Mouse (Mus musculus): Measurements from ENCODE around the gene P2rx2. TPM values are rescaled to one million over a fixed set of nuclear protein-coding genes. Genes with fewer than 3 reads are reported as not detected.

The P2rx2 gene
- total RNA-seq (2022), result not detected

DNA sequence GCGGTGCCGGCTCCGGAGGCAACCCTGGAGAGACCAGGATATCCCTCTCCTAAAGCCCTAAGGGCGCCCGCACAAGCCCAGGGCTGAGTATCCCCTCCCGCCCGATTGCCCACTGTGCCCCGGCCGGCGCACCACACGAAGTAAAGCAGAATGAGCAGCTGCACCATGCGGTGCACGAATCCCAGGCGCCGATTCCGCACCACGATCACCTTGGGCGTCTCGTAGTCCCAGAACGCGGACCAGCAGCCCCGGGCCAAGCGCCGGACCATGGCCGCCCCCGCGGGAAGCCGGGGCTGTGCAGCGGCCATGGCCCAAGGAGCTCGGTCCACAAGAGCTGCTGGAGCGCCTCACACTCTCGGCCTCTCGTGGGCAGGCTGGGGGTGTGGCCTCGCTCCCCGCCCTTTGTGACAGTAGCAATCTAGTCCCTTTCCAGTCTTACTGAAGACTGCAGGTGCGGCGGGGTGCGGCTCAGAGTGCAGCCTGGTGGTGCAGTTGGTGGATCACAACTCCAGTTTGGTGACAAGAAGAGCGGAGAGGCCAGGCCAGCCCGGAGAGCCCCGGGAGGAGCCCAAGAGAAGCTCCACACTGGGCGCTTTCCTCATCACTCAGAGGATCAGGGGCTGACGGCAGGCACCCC, at the start of gene P2rx2:
Gene P2rx2, minus strand, starts transcription at position 565 of the 637 bp plus-strand sequence.
- no peak for DNase-seq (ENCODE audit: low spot score in 2 of 2)

DNA sequence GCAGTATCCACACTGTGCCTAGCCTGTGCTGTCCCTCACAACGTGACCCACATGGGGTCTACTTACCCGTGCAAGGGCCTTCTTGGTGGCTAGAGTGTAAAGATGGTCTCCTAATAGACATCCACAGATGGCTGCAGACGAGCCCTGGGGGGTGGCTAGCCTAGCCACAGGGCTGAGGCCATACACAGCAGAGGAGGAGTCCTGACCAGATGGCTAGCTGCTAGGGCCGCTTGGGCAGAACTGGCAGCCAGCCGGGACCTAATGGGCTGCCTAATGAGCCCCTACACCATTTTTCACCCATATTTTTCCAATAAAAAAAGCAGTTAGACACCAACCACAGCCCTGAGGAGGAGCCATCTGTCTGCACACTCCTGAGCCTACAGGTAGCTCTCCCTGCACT, 49.7 kb upstream of the P2rx2 start:
- DNase-seq (ENCODE audit: low spot score in 2 of 2), result no peak

DNA sequence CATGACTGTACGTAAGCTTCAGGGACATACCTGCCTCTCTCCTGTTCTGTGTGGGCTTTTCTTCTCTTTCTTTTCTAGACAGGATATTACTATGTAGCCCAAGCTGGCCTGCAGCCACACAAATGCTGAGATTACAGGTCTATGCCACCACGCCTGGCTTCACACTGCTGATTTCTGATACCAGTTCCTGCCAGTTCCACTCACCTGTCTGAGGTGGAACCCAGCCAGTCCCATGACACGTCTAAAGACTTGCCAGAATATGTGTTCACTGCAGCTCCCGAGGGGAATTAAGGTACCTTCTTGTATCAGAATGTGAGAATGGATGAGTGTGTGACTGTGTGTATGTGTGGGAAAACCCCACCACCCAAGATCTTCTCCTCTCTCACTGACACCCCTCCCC, 47.6 kb upstream of the P2rx2 start:
- no peak for DNase-seq (ENCODE audit: low spot score in 2 of 2)

DNA sequence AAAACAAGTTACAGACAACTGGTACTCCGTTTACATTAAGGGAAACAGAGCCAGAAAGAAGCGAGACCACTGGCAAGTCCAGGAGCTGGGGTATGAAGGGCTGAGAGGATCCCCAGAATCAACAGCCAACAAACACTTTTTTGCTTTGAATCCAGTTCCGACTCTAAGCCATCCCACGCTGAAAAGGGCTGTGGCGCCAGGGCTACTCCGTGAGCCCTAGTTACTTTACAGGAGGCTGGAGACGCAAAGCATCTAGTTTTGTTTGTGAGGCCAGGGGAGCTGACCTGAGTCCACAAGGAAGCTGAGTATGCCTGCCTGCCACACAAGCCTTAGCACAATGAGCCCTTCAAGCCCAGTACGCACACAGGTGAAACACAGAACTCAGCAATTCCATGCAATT, 44.3 kb upstream of the P2rx2 start:
- no peak for DNase-seq (ENCODE audit: low spot score in 2 of 2)

DNA sequence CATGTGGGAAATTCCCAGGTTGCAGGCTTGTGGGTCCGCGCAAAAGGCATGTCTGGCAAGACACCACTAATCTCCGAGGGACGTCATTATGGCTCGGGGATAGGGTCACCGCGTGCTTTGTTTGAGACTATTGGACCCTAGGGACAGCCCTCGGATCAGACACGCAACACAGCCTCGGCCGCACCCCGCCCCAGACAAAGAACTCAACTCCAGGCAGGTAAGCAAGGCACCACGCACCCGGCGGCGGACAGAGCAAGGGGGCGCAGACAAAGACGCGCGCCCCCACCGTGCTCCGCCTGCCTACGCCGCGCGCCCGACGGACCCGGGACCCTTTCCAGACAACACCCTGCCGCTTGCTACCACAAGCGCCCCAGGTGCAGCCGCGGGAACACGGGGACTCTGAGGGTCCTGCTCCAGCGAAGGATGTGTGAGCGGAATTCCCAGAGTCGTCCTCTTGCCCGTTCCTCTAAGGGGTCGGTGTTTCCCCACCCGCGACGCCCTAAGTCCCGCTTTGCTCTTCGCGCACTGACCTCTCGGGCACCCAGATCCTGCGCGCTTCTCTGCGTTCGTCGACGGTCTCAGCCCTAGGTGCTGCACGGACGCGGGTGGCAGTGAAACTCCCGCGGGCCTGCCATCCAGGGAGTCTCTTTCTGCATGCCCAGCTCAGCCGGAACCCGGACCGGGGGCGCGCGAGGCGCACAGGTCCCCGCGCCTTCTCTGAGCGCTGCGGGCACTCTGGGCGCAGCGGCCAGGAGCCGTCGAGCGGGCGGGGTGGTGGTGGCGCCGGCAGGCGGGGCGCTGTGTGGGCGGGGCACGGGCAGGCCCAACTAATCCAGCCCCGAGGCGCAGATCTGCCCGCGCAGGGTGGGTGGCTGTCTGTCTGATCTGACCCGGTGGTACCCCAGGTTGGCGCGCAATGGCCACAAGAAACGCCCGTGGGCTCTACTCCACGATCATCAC, 43.6 kb upstream of the P2rx2 start:
- DNase-seq (ENCODE audit: low spot score in 2 of 2), result peak; percentile 37 to 41

DNA sequence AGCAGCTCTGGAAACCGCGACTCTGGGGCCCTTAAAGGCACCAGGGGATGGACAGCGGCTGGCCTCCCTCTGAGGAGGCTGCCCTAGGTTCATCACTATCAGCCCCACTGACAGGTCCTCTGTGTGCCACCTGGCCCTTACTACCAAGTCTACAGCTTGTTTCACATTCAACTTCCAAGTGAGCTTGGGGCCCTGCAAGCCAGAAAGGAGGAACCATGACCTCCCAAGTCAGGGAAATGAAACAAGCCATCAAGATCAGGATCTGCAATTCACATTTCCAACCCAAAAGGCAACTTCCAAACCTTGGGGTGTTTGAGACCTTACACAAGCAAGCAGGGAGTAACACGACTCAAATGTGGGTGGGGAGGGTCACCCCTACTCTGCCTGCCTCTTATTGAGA, 42.3 kb upstream of the P2rx2 start:
- no peak for DNase-seq (ENCODE audit: low spot score in 2 of 2)

DNA sequence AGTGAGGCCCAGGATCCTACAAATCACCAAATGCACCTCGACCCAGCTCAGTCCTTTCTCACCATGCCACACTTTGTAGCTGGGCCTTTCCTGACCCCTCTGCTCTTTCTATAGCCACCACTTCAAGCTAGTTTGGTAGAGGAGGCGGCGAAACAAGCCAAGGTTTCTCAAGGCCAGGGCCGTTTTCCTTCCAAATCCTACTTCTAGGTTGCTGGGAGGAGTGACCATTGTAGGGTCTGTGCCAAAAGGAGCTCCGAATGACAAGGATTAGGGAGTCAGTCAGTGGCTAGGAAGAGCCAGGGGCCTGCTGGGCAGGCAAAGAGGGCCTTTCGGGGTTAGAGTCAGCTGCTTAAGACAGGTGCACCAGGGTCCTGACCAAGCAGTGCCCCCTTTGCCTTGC, 41.5 kb upstream of the P2rx2 start:
- DNase-seq (ENCODE audit: low spot score in 2 of 2), result no peak

DNA sequence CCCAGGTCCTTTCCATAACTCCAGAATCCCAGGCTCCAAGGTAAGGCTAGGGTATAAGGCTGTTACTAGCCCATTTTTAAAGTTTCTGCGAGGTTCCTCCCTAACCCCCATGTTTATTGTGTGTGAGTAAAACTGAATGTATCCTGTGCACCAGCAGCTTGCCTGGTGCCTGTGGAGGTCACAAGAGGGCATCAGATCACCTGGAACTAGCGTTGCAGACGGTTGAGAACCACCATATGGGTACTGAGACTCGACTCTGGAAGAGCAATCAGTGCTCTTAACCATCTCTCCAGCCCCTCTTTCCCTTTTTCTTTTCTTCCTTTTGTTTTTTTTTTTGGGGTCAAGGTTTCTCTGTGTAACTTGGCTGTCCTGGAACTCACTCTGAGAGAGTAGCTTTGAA, 36.8 kb upstream of the P2rx2 start:
- no peak for DNase-seq (ENCODE audit: low spot score in 2 of 2)

DNA sequence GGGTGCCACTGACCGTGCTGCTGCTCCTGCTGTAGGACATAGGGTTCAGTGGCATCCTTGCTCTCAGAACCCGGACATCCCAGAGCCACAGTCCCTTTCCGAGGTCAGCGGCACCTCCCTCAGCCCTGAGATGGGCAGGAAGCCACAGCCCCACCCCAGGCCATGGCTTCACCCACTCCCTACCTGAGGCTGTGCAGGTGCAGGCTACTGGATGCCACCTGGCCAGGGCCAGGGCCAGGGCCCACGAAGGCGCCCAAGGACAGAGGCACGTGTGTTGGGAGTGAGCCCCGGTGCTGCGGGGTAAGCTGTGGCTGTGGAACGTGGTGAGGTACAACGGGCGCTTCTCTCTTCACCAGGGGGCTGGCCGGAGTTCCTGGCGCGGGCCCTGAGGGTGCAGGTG, 36.1 kb upstream of the P2rx2 start:
- DNase-seq (ENCODE audit: low spot score in 2 of 2), result no peak

DNA sequence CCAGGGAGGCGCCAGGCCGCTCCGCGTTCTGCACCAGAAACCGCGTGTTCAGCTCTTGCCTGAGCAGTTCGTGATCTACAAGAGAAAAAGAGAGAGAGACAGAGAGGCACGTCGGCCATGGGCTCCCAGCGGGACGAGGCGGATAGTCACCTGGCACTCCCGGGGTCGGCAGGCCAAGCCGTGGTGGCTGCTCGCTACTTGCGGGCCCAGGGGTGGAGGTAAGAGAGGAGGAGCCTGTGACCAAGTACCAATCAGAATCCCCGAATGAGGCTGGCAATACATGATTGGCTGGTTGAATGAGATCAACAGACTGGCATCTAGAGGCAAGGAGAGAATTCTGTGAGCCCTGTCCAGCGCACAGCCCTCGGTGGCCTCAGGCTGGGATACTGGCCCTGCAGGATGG, 35.2 kb upstream of the P2rx2 start:
- no peak for DNase-seq (ENCODE audit: low spot score in 2 of 2)

DNA sequence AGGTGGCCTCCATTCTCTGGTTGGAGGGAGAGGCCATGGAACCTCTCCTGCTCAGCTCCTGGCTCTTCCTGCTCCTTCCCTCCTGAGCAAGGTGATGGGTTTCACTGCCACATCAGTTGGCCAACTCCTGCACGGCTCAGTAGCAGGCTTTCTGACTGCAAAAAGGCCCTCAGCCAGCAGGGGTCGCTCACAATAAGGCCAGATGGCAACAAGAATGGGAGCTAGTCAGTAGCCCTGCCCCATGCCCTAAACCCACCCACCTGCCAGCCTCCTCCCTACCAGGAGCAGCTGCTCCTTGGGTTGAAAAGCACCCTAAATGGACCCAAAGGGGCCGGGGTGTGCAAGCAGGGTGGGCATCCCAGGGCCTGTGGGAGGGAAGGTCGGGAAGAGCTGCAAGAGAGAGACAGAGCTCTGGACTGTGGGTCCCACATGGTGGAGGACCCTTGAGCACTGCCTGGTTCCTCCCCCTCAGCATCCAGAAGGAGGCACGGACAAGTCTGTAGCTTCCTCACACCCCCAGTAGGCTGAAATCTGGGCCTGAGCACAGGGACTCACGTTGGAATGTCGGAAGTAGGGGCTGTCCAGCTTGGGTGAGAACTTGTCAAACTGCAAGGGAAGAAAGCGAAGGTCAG, 33.9 kb upstream of the P2rx2 start:
- DNase-seq (ENCODE audit: low spot score in 2 of 2), result peak; percentile 48 to 53

DNA sequence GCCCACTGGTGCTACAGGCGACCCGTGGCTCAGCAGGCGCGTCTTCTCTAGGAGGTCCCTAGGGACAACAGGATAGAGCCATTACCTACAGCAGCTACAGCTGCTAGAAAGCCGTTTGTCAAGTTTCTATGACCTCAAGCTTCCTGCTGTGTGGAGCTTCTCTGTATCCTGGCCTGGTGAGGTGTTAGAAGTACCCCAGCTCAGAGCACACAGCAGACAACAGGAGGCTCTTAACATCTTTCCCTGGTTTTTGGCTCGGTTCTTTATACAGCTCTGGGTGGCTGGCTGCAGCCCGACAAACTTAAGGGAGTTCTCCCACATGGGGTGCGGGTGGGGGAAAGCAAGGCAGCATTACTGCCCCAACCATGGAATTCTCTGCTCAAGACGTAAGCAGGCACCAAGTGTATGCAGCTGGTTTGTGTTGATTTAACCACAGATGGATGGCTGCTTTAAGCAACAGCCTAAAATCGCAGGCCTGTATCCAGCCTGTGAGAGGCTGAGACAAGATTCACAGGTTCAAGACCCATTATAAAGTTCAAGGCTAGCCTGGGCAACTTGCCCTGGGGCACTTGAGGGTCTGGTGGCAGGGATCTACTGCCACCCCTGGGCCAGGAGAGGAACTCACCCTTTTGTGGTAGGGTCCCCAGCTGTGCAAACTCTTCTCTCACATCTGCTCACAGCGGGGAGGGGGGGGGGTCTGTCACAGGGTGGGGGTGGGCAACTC, 21.0 kb upstream of the P2rx2 start:
- no peak for DNase-seq (ENCODE audit: low spot score in 2 of 2)

DNA sequence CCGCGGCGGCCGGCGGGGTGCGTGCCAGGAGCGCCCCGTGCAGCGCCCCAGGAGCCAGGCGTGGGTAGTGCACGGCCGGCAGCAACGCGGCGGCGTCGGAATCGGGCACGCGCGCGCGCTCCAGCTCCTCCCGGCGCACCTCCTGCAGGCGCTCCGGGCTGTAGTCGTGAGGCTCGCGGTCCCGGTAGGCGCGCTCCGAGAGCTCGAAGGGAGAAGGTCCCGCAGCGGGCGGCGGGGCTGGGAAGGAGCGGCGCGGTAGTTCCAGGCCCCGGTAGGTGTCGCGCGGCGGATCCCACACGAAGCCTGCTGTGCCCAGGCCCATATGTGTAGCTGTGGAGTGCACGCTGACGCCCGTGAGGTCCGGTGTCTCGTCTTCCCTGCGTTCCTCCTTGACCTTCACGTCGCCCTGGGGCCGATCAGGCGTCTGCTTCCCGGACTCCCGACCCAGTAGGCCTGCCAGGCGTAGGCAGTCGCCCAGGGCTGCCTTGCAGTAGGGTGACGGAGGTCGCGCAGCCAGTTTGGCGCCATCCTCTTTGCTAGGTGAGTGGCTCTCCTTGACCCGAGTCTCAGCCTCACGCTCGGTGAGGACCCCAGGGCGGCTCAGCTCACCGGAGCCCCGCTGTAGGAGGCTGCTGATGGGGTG, 20.3 kb upstream of the P2rx2 start:
- DNase-seq (ENCODE audit: low spot score in 2 of 2), result peak; percentile 58 to 75

DNA sequence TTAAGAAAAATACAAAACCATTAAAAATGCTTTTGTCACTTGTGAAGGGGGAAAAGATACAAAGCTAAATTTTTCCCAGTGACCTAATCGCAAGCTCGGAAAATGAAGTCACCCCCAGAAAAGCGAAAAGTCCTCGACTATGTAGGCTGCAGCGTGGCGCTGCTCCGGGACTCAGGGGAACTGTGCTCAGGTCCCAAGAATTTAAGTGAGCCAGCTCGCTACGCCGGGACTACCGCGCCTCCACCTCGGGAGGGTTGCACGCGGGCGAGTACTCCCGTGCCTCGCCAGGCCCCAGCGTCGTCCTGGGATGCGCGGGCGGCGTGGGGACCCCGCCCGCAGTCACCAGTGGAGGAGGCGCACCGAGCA, 19.8 kb upstream of the P2rx2 start:
- no peak for DNase-seq (ENCODE audit: low spot score in 2 of 2)

DNA sequence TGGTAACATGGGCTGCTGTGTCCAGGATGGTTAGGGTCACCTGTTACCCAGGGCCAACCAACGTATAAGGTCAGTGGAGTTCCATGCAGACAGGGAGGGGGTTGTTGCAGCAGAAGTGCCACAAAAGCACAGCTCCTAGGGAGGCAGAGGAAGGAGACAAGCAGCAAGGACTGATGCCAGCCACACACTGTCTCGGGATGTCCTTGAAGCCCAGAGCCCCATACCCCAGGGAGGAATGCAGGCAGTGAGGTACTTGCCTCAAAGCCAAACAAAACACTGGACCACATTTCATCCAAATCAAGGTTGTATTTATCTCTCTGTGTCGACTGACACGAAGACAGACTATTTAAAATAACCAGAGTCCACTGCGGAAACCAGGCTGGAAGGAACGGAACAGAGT, 18.5 kb upstream of the P2rx2 start:
- no peak for DNase-seq (ENCODE audit: low spot score in 2 of 2)

DNA sequence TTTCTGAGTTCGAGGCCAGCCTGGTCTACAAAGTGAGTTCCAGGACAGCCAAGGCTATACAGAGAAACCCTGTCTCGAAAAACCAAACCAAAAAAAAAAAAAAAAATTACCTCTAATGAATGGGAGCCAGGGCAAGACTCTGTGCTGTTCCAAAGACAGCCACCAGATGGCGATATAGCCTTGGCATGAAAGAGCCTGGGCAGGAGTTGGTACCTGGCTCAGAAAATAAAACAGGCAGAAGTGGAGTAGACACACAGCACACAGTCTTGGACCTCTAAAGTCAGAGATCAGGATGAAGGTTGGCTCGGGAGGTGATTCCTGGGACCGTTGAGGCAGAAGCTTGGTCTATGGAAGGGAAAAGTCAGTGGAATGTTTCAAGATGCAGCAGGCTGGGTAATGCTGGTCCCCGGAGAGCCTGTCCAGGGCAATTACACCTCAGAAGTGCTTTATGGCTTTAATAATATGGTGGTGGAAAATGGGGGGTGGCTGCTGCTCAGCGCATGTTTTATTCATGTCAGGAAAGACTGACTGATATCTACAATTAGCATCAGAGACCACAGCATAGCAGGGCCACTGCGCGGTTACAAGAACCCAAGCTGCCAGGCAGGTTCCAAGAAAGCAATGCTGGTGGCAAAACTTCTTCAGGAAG, 14.6 kb upstream of the P2rx2 start:
- peak; percentile 36 to 56 for DNase-seq (ENCODE audit: low spot score in 2 of 2)

DNA sequence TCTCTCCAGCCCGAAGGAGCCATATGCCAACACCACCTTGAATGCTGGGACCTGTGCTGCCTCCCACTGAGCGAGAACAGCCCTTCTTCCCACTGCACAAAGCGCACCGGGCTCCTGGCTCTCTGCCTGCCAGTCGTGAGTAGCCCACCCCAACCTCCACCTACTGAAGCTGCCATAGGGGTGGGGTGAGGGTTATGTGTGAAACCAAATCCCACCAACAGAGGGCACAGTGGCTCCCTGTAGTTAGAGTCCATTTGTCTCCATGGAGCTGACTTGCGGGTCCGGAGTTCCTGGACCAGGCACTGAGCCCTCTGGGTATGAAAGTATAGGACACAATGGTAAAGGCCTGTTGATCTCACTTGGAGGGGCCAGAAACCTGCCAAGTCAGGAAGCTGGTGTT, 11.7 kb upstream of the P2rx2 start:
- DNase-seq (ENCODE audit: low spot score in 2 of 2), result no peak

DNA sequence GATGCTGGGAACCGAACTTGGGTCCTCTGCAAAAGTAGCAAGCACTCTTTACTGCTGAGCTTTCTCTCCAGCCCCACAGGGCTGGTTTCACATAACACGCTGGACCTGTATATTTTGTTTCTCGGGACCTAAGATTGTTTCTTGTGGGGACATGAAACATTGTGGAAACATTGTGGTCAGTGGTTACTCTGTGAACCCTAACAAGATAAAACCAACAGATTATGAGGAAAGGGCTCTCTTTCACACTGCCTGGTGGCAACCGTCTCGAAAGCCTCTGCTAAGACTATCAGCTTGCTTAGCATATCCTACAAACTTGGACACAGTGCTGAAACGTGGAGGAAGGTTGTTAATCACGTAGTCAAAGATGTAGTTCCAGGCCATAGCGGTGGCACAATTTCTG, 4.0 kb upstream of the P2rx2 start:
- DNase-seq (ENCODE audit: low spot score in 2 of 2), result no peak

DNA sequence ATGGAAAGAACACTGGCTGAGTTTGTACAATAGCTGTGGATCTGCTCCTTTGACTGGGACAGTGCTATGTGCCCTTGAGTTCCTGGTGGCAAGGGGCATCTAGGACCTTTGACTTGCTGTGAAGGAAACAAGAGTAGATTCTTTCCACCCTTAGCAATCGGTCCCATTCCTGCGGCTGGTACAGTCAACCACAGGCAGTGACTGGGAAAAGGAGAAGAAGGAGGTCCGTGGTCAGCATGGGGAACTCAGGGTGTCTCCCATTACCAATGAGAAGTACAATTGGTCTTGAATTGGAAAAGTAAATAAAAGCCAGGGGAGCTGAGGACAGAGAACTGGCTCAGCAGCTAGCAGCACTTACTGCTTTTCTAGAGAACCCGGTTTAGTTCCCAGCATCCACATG, 2.5 kb upstream of the P2rx2 start:
- DNase-seq (ENCODE audit: low spot score in 2 of 2), result no peak

DNA sequence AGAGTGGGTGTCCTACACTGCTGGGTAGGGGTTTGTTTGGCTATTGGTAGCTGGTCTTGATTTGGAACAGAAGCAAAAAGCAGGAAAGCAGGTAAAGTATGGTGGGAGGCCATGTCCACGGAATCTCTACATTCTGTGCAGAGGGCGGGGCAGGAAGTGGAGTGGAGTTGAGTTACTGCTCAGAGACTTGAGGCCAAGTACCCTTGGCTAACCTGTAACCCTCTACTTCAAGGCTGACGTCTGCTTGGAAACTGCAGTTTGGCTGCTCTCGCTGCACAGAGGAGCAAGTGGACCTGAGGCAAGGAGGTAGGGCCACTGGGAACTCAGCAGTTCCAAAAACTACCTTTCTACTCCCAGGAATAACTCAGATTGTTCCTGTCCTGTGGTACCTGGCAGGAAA, 1.5 kb upstream of the P2rx2 start, which contains the start of gene Lrcol1:
Gene Lrcol1, plus strand, starts transcription at position 207 of the 400 bp plus-strand sequence.
- no peak for DNase-seq (ENCODE audit: low spot score in 2 of 2)

DNA sequence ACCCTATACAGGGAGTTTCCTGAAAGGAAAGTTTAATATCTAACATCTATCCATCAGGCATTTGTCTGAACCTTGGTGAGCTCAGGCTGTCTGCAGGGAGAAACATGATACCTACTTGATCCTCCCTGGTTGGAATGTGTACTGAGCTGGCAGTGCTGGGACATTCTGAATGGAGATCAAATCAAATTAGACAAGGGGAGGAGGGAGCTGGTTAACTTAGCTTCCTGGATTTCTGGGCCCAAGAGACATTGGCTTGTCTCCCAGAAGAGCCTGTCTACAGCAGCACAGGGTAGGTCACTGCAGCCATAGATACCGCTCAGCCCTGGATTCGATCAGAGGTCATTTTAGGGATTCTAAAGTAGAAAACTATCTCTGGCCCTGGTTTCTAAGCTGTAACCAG, 4.2 kb downstream of the P2rx2 start:
- DNase-seq (ENCODE audit: low spot score in 2 of 2), result no peak

Measured in gastrocnemius, adult 8-10 months (tissue).